Mouse (Mus musculus) cerebellum, postnatal 4 days (tissue): Measurements from ENCODE around the gene Itfg2.

ENCODE experiments used
- DNase-seq, 2 experiments: peaks; one replicate each; pipeline ENCODE4 v3.0.0; 2022; ENCODE audit warnings: low spot score in 2 of 2, mixed read lengths in 1 of 2

Itfg2 gene

GRCm38 (mm10) chr6:128435474-128435873 lies 10.7 kb upstream of the Itfg2 start:
- peak in 1 of 2 experiments; percentile 43 for DNase-seq

GRCm38 (mm10) chr6:128433566-128433965 lies 8.8 kb upstream of the Itfg2 start:
- DNase-seq = no peak

GRCm38 (mm10) chr6:128432356-128432915 lies 7.7 kb upstream of the Itfg2 start:
- DNase-seq = peak in 1 of 2 experiments; percentile 50

GRCm38 (mm10) chr6:128429826-128430225 lies 5.1 kb upstream of the Itfg2 start:
- DNase-seq = no peak

GRCm38 (mm10) chr6:128429300-128429699 lies 4.6 kb upstream of the Itfg2 start:
- no peak for DNase-seq

- no peak for DNase-seq
Observed at GRCm38 (mm10) chr6:128427571-128427970, 2.8 kb upstream of the Itfg2 start.

- DNase-seq = no peak
Observed at GRCm38 (mm10) chr6:128425046-128425445, 315 bp upstream of the Itfg2 start.

GRCm38 (mm10) chr6:128423496-128424268 lies 1.0 kb downstream of the Itfg2 start:
- no peak for DNase-seq

DNA sequence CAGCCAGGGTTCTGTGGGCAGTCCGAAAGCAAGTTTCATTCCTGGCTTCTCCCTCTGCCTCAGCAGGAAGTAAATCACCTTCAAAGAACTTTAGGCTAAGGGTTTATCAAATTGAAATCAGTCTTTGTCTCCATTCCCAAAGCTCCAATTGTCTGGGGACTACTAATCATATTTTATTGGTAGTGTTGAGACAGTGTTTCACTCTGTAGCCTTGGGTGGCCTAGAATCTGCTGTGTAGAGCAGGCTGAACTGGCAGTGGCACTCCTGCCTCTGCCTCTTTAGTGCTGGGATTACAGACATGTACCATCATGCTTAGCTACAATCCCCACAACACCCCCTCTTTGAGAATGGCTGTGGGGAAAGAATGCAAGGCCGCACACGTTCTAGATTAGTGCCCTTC lies 3.3 kb downstream of the Itfg2 start:
- DNase-seq = no peak

- no peak for DNase-seq
Observed at GRCm38 (mm10) chr6:128421036-128421435, 3.7 kb downstream of the Itfg2 start.

DNA sequence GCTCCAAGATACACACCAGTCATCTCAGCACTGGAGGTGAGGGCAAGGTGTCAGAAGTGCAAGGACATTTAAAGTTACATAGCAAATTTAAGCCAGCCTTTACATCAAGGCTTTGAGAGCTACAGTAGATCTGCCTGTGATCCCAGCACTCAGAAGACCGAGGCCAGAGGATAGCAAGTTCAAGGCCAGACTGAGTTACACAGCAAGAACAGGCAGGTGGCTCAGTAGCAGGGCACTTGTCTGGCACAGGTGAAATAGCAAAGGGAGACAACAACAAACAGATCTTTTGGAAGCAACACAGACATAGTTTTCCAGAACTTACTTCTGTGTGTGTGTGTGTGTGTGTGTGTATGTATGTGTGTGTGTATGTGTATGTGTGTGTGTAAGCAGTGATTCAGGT lies 6.7 kb downstream of the Itfg2 start:
- DNase-seq = no peak

- no peak for DNase-seq
Observed at GRCm38 (mm10) chr6:128416169-128416568, 8.6 kb downstream of the Itfg2 start.

DNA sequence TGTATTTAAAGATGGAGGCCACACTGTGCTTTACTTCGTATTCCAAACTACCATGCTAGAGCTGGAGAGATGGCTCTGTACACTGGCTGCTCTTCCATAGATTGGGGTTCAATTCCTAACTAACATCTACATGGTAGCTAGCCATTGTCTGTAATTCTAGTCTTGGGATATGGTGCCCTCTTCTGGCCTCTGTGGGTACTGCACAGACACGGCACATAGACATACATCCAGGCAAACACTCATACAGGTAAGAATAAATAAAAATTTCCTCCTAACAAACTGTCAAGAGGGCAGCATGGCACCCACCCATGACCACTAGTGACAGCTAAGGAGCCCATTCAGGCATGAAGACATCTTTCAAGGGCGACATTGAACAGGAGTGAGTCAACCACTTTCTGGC lies 13.6 kb downstream of the Itfg2 start:
- DNase-seq = peak; percentile 70 to 81

DNA sequence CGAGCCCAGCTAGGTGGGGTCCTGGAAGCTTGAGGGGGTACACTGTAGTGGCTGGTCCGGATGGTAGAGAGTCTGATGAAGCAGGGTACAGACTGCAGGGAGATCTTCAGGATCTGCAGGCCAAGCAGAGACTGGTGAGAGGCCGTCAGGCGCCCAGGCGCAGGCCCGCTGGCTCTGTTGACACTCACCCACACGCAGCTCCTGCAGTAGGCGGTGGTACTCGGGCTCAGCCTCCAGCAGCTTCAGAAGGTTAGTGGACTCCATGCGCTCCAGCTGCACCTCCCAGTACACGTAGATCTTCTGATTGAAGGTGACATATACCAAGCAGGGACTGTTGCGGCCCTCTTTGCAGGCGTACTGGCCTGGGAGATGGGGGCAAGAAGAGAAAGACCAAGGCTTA lies 14.4 kb downstream of the Itfg2 start:
- no peak for DNase-seq

- no peak for DNase-seq
Observed at GRCm38 (mm10) chr6:128408544-128409125, 16.1 kb downstream of the Itfg2 start.

DNA sequence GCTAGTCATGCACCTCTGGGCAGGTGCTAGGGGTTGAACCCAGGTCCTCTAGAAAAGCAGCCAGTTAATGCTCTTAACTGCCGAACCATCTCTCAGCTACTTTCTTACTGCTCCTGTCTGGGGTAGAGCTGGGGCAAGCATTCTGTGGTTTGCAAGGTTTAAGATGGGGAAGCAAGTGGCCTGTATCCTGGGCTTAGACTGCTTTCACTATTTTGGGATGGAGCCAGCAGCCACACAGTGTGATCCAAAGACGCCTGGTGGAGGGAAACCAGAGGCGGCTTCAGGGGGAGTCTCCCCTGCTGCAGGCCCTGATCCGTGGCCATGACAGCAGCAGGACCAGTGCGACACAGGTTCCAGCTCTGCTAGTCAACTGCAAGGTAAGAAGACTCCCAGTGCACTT lies 20.0 kb downstream of the Itfg2 start:
- no peak for DNase-seq

- DNase-seq = peak in 1 of 2 experiments; percentile 38
Observed at GRCm38 (mm10) chr6:128399421-128400185, 25.1 kb downstream of the Itfg2 start.

DNA sequence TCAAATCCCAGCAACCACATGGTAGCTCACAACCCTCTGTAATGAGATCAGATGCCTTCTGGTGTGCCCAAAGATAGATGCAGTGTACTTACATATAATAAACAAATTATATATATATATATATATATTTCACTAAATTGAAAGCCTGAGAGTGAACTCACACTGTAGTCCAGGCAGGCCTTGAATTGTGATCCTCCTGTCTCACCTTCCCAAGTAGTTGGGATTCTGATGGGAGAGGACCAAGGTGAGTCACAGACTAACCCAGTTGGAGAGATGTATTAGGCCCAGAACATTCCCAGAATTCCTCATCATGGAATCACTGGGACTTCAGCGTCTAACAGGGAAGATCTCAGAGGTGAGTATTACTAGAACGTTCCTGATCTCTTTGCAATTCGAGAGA lies 25.7 kb downstream of the Itfg2 start, which contains the start of gene Nrip2:
TSS of gene Nrip2 (plus strand) at position 301 of the 400 bp plus-strand sequence.
- no peak for DNase-seq

GRCm38 (mm10) chr6:128397574-128398261 lies 27.0 kb downstream of the Itfg2 start:
- DNase-seq = no peak

- no peak for DNase-seq
Observed at GRCm38 (mm10) chr6:128390683-128391082, 34.0 kb downstream of the Itfg2 start.

DNA sequence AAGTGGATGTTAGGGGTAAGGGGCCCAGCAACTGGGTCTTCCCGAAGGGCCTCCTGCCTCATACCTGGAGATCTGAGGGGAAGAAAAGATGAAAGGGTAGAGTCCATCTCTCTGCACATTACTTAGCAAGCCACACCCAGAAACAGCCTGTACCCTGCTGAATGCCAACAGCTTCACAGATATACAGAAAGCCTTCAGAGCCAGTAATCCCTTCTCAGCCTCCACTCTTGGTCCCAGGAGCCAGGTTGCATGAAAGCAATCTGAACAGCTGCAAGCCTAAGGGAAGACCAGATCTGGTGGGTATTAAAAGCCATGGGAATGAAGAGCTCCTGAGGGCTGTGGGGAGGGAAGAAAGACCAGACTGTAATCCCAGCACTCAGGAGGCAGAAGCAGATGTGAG lies 35.5 kb downstream of the Itfg2 start:
- no peak for DNase-seq

DNA sequence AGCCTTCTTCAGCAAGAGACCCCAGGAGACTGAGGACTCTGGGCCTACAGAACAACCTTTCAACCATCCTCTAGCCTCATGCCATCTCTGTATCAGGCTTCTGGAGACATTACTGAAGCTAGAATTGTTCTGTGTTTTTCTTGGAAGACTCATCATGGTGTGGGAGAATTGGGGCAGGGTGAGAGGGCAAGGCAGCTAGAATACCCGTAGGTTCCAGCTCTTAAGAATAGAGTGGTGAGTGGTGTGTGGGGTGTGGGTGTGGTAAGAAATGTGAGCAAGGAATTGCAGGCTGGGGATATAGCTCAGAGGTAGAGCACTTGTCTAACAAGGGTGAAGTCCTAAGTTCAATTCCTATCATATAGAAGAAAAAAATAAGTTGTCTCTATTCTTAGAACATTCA lies 39.7 kb downstream of the Itfg2 start:
- no peak for DNase-seq
